Mouse (Mus musculus): ENCODE results near the gene Eno2.
"Not testable (repeated sequence)": the region's sequence is repeated elsewhere in the genome, so short reads cannot be mapped to it uniquely, and the experiment has no call there.

Gene Eno2

DNA sequence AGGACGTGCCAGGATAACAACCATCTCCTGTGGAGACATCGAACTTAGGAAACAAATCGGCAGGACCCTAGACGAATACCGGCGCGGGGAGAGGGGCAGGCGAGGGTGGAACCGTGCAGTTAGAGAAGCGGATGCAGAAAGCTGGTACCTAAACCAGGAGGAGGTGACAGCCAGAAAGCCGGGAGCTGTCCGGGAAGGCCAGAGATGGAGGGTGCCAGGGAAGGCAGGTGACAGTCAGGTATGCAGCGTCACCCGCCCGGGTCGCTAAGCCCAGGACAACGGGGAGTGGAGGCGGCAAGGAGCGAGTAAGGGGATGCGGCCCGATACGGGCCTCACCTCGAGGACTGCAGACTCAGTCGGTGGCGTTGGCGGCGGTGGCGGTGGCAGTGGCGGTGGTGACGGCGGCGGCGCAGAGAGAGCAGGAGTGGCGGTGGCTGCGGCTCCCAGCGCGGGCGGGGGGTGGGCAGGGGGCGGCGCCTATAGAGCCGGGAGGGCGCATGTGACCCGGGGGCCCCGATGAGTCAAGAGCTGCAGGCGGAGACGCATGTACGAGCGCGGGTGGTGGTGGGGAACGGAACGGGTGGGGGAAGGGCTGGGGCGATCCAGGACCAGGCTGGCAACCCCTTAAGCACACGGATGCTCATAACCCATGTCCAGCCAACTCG lies at the start of gene Eno2:
TSS of gene Eno2 (minus strand) at position 573 of the 665 bp plus-strand sequence.
- in situ Hi-C loops (cut with MboI, MseI) = loop anchor here (10.0 kb wide), 1 partner anchor 194 kb away; the partner anchor contains the start of gene C1rb

DNA sequence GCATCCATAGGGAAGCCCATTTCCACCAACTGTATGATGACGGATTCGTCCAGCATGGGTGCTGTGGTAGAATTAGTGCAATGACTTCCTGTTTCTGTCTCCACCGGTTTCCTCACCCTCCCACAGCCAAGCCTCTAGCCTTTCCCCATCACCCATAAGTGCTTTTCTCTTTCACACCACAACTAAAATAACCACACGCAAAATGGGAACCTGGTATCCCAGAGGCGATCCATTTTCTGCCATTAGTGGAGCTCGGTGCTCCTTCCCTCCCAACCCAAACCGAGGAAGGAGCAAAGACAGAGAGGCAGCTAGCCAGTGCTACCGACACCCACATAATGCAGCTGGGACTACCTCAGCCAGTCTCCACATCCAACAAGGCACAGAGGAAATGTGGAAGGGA lies 48.5 kb upstream of the Eno2 start:
- in situ Hi-C loops (cut with MboI, MseI) = no loop called here

DNA sequence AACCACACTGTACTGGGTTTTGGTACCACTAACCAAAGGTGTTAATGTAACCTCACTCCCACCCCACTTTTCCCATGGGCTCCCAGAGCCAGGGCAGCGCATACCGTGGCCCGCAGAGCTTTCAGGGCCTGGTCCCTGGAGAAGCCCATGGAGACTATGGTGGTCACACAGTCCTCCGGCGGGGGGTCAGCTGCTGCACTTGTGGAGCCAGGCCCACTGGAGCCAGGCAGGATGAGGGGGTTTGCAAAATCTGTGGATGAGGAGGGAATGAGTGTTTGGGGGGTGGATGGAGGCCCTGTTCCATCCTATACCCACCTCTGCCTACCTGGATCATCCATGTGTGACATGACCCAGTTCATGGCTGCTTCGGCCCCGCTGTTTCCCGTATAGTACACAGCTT lies 48.1 kb upstream of the Eno2 start:
- in situ Hi-C loops (cut with MboI, MseI) = no loop called here

DNA sequence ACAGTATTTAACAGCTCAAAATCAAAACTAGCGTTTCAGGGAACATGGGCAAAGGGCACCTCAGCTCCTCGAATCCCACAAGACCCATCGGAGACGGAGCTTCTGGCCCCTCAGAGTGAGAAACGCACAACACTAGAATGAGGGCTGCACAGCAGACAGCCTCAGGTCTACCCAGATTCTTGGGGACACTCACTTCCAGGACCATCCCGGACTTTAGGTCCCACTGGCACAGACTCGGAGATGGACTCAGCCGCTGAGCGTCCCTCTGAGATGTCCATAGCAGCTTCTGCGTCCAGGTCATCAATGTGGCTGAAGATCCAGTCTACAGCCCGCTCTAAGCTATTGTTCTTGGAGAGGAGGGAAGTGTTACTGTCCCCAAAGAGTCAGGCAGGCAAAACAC lies 47.7 kb upstream of the Eno2 start:
- in situ Hi-C loops (cut with MboI, MseI) = no loop called here

DNA sequence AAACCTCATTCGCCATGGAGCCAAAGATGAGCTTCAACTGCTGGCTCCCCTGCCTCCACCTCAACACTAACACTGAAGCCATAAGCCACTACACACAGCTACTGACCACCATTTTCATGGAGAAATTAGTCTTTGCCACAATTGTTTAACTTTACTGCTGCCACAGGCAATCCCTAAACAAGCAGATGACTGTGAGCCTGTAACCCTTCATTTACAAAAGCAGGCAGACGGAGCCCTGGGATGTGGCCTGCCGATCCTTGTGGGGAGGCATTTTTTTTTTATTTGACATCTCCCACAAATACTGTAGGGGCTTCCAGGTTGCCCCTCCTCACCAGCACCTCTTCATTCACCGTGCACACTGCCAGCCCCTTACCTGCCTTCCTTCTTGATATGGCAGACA lies 47.1 kb upstream of the Eno2 start:
- in situ Hi-C loops (cut with MboI, MseI) = no loop called here

DNA sequence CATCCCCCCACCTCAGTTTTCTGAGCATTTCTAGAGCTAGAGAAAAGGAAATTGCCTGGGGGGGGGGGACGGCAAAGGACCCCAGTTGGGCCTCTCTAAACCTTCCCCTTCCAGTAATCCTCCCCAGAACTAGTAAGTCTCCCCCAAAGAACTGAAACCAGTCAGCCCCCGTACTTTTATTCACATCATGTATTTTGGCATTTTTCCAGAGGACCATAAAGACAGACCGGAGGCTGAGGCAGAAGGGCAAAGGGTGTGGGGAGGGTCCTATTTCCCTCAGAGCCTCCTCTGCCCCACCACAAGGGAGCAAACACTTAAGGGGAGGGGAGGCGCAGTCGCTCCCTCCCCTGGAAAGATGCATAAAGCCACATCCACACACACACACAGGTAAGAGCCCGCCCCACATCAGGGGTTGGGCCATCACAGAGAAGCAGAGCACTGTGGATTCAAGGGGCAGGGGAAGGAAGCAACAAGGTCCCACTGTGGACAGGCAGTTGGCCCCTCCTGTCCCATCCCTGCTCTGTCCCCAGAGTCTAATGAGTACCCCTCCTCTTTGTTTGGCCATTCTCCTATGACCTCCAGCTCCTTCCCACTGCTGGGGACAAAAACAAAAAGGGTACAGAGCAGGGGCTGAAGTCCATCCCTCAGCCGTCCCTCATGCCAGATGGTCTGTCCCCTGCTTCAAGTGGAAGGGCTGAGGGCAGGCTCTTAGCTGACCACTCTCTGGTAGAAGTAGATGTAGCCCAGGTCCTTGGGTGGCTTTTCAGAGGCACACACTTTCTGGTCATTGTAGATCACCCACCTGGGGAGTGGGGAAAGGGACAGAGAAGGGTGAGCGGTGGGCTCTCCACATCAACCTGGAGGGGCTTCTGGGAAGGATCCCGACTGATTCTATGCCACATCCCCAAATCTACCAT lies 45.6 kb upstream of the Eno2 start:
- in situ Hi-C loops (cut with MboI, MseI) = no loop called here

DNA sequence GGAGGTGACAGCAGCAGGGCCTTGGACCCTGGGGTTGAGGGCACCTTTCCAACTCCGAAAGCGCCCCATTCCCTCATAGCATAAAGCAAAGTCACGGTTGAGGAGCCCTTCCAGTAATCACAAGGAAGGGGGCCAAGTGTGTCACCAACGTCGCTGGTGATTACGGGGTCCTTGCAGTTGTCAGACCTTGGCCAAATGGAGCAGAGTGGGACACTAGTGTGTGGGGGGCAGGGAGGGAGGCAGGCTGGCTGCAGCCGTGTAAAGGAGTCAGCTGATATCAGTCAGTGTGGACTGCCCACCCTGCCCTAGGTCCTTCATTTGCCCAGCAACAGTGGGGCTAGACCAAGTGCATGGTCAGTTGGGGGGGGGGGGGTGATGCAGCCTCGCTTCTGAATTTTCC lies 45.0 kb upstream of the Eno2 start:
- in situ Hi-C loops (cut with MboI, MseI) = no loop called here

DNA sequence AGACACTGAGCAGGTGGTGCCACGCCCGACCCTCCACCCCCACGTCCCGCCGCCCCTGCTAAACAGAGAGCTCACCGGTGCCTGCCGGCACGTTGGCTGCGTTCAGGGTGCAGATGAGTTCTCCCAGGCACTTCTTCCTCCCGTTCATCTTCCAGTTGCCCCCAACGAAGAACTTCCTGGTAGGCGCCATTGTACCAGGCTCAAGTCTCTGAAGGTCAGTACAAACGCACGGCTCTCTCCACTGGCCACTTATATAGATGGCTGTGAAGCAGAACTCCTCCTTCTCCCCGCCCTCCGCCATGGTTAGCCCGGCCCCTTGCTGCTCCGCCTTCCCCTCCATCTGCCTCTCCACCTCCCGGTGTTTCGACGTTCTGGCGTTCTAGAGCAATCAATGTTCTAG lies 44.5 kb upstream of the Eno2 start, which contains the start of gene Tpi1:
TSS of gene Tpi1 (minus strand) at position 364 of the 400 bp plus-strand sequence.
- in situ Hi-C loops (cut with MboI, MseI) = no loop called here

DNA sequence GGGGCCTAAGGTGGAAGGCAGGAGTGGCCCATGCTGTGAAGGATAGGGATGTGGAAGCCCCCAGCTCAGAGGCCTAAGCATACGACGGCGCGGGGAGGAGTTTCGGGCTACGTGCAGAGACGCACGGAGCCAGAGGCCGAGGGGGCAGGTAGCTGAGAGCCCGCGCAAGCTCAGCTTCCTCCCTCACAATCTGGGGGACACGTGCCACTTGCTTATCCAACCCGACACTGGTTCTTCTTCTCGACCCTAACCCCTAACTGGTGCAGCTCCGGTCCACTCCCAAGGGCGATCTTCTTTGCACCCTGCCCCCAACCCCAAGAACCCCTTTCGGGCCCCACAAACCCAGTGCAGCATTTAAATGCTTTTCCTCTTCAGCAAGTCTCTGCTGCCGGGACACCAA lies 44.0 kb upstream of the Eno2 start:
- in situ Hi-C loops (cut with MboI, MseI) = no loop called here

DNA sequence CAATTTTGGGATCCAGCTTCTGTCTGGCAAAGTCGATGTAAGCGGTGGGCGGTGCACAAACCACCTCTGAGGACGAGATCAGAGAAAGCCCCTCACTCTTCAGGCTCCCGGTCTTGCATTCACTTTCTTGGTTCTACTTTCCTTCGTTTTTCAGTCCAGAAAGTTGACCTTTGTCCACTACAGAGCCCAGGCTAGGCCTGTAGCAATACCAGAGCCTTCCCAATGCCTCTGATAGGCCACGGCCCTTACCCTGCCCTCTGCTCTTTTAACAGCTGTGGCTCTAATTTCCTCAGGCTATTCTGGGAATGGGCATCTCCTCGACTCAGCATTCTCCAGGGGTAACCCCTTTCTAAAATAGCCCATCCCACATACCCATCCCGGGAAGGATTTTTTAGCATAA lies 43.4 kb upstream of the Eno2 start:
- in situ Hi-C loops (cut with MboI, MseI) = no loop called here

DNA sequence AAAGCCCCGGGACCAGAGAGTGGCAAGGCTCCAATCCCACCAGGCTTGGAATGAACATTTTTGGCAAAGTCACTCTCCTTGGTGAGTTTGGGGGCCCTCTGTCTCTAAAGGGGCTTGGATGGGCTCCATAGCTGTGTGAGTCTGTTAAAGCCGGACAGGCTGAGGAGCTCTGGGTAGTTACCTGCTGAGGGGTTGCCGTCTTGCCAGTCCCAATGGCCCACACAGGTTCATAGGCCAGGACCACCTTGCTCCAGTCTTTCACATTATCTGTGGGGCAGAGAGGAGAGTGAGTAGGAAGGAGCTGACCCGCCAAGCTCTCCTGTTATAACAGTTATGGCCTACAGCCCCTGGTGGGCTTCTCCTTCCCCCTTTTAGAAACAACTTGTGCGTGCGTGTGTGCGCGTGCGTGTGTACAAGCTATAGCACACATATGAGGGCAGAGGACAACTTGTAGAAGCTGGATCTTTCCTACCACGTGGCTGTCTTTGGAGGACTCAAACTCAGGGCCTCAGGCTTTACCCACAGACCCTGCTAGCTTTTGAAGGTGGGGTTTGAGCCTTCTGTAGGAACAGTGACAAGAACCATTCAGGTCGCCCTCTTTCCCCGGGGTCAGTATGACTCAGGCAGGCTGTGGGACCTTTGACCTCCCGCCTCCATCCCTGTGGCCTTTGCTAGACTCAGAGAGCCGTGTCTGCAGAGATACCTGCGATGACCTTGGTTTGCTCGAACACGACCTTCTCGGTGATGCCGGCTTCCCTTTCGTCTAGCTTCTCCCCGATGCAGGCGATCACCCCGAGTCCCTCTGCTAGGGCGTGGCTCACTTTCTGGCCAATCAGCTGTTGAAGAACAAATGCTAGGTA lies 42.5 kb upstream of the Eno2 start:
- in situ Hi-C loops (cut with MboI, MseI) = no loop called here

DNA sequence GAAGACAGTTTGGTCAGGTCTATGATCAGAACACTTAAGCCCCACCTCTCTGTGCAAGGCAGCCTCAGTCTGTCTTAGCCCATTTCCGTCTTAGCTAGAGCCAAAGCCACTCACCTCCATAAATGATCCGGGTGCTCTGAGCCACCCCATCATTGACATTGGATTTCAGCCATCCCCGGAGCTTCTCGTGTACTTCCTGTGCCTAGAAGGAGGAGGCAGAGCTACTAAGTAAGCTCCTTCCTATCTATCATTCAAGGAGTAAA lies 41.9 kb upstream of the Eno2 start:
- in situ Hi-C loops (cut with MboI, MseI) = no loop called here

DNA sequence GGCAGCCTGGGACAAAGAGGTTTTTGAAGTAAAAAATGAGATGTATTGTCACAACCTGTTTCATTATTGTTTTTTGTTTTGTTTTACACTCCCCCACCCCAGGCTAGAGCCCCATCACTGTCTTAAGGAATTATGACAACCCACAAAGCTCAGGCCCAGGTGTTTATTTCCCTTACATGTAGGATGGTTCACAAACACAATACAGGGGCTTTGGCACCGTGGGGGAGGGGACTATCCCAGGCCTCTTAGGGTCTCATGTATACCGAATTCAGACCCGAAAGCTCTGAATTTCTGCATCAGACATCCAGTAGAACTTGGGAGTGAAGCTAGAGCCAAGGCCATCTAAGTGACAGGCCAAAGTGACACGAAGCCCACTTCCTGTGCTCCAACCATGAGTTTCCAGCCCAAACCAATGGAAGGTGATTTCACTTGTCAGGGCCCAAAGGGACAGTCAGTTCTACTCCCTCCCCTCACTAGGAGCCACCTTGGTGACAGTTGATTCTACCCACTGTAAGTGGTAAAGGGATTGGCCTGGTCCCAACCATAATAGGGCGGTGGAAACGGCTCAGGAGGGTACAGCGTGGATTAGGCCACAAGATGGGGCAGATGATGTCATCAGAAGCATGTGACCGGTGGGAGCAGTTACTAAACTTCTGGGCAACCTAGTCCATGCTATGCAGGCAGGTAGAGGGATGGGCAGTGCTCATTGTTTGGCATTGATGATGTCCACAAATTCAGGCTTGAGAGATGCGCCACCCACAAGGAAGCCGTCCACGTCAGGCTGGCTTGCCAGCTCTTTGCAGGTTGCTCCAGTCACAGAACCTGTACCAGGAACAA lies 41.3 kb upstream of the Eno2 start:
- in situ Hi-C loops (cut with MboI, MseI) = not testable (repeated sequence)

DNA sequence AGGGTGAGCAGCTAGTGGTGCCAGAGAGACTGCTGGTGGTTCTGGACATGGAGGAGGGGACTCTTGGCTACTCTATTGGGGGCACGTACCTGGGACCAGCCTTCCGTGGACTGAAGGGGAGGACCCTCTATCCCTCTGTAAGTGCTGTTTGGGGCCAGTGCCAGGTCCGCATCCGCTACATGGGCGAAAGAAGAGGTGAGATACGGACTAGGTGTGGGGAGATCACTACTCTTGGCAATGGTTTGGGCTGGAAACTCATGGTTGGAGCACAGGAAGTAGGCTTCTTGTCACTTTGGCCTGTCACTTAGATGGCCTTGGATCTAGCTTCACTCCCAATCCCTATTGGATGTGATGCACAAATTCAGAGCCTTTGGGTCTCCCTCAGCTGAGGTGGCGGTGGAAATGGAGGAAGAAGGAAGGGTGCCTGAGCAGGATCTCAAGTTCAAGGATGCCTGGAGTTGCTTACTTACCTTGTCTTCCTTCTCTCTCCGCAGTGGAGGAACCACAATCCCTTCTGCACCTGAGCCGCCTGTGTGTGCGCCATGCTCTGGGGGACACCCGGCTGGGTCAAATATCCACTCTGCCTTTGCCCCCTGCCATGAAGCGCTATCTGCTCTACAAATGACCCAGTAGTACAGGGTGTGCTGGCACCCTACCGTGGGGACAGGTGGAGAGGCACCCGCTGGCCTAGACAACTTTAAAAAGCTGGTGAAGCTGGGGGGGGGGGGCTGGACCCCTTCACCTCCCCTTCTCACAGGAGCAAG lies 40.5 kb upstream of the Eno2 start:
- in situ Hi-C loops (cut with MboI, MseI) = loop anchor here (5.0 kb wide), 1 partner anchor 98 kb away; the partner anchor contains the start of genes Emg1 and Phb2

DNA sequence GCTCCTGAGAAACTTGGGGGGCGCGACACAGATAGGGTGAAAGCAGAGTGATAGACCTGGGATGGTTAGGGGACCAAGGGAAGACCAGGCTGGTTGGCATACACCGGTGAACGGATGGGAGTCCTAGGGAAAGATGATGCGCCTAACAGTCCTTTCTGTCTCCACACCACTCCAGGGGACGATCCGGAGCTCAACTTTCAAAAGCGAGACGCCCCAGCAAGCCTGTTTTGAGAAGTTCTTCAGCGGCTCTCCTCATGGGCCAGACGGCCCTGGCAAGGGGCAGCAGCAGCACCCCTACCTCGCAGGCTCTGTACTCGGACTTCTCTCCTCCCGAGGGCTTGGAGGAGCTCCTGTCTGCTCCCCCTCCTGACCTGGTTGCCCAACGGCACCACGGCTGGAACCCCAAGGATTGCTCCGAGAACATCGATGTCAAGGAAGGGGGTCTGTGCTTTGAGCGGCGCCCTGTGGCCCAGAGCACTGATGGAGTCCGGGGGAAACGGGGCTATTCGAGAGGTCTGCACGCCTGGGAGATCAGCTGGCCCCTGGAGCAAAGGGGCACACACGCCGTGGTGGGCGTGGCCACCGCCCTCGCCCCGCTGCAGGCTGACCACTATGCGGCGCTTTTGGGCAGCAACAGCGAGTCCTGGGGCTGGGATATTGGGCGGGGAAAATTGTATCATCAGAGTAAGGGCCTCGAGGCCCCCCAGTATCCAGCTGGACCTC lies 39.7 kb upstream of the Eno2 start:
- in situ Hi-C loops (cut with MboI, MseI) = loop anchor here (5.0 kb wide), 1 partner anchor 97 kb away; the partner anchor contains the start of genes Emg1 and Phb2

DNA sequence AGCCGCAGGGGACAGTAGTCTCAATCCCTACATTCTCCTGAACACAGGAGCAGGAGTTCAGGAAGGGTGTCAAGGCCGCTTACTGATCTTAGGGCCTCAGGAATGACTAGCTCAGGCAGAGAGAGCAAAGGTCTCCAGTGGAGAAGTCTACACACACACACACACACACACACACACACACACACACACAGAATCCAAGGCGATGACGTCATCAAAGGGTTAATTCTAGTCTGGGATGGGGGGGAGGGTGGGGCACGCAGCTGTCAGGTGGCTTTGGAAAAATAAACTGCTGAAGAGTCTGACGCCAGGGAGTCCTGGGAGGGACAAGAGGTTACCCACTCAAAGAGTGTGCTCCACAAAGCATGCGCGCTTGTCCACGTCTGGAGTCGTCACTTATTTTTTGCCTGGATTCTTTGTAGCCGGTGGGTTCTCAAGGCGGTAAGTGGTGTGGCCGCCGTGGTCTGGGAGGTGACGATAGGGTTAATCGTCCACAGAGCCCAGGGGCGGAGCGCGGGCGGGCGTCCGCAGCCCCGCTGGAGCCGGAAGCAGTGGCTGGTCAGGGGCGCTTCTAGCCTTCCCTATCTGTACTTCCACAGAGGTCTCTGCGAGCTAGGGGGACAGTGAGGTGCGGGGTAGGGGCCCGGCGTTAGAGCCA lies 39.0 kb upstream of the Eno2 start, which contains the start of gene Spsb2:
TSS of gene Spsb2 (plus strand) at position 304 of the 655 bp plus-strand sequence.
- in situ Hi-C loops (cut with MboI, MseI) = loop anchor here (5.0 kb wide), 1 partner anchor 96 kb away; the partner anchor contains the start of genes Emg1 and Phb2

DNA sequence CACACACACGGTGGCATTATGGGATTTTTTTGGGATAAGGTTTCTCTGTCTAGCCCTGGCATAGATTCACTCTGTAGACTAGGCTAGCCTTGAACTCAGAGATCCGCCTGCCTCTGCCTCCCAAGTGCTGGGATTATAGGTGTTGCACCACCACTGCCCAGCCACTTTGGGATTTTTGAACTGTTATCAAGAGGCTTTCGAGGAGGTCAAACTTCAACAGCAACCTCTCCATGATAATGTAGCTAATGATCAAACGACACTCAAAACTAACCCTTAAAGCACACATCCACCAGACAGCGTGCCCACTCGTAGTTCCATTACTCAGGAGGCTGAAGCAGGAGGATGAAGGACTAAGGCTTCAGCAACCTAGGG lies 38.5 kb upstream of the Eno2 start:
- in situ Hi-C loops (cut with MboI, MseI) = loop anchor here (5.0 kb wide), 1 partner anchor 96 kb away; the partner anchor contains the start of genes Emg1 and Phb2

DNA sequence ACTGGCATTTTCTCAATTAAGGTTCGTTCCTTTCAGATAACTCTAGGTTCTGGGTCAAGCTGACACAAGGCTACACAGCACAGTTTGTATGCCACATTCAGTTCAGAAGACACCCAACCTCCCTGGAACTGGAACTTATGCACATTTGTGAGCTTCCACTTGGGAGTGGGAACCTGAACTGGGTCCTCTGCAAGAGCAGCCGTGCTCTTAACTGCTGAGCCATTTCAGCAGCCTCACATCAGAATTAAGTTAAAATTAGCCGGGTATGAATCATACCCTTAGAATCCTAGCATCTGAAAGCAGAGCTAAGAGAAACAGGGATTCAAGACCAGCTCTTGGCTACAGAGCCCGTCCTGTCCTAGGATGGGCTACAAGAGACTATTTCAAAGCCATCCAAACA lies 37.9 kb upstream of the Eno2 start:
- in situ Hi-C loops (cut with MboI, MseI) = loop anchor here (5.0 kb wide), 1 partner anchor 95 kb away; the partner anchor contains the start of genes Emg1 and Phb2
